In the genomic region with DNA sequence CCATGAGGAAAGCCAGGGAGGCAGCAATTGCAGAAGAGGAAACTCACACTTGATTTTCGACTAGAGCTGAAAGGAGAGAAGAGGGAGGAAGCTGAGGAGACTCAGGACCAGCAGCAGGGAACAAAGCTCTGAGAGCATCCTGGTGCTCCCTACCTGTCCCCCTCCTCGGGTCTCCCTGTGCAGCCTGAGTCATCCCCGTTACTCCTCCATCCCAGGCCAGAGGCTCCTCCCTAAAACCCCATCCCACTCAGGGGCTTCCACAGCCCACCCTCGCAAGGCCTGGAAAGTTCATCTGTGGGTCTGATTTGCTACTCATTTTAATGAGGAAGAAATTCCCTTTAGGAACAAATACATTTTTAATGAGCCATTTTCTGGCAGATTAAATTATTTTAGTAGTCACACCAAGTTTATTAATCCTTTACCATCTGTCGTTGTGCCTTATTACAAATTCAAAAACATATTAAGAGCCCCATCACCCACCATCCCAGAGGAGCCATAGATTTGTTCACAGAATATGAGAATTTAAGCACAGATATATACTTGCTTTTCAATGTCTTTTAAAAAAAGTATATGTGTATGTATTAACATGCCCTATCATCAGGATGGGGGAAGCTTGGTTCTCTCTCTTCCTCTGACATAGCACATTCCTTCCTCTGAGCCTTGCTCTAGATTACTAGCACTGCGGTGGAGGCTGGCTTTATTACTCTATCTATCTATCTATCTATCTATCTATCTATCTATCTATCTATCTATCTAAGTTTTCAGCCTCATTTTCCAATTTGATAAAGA, we compare ENCODE assay signal across 23 mouse cellular contexts. TPM values are rescaled to one million over a fixed set of nuclear protein-coding genes. Genes with fewer than 3 reads are reported as not detected.
DNase-seq lines count a peak whose midpoint lies in the region; ATAC-seq and TF ChIP-seq lines count a peak whose summit lies in the region.
"Had no signal": no experiment of that assay in that cellular context is flagged by ENCODE, and none has a peak within 500 bp of the region (broad histone marks: within the 10 kb centered on the region; RNA-seq: fewer than 3 reads in every experiment).

No protein-coding gene starts in this region.

- DNase-seq in forebrain, embryonic 11.5 days (ENCODE audit: low spot score), result no peak
- DNase-seq in layer of hippocampus, adult 2 months (ENCODE audit: low spot score in 2 of 2), result peak in 1 of 2 experiments; percentile 27
- no peak for DNase-seq in layer of hippocampus, postnatal 10 days (ENCODE audit: low spot score in 2 of 2)
- no peak for DNase-seq in kidney, adult 2 months
- DNase-seq: adrenal gland, postnatal 25 days; cerebellum, adult 11 months; cerebellum, adult 9-11 months; gastrocnemius, postnatal 14 days; heart, adult 18-20 months; heart, postnatal 14 days; kidney, adult 18-20 months; lung, postnatal 4 days; retina, postnatal 1 day; right cerebral cortex, postnatal 25 days; spleen, adult 18-20 months; thymus, postnatal 14 days had no signal

- H3K36me3 ChIP-seq in forebrain, embryonic 16.5 days (ENCODE audit: control insufficient read depth, insufficient read depth), result no peaks in the 10 kb centered on the region
- H3K36me3 ChIP-seq in forebrain, embryonic 11.5 days (ENCODE audit: control insufficient read depth, insufficient read depth, low read length), result no peaks in the 10 kb centered on the region
- no peaks in the 10 kb centered on the region for H3K36me3 ChIP-seq in neural tube, embryonic 13.5 days
- H3K36me3 ChIP-seq in kidney, adult 2 months (ENCODE audit: control insufficient read depth, insufficient read depth, low read length), result no peaks in the 10 kb centered on the region
- H3K36me3 ChIP-seq: embryonic facial prominence, embryonic 10.5 days had no signal

- H3K9ac ChIP-seq in forebrain, embryonic 16.5 days (replicated peaks; ENCODE audit: low read depth, low read length), result no peak overlapping the region
- no peak overlapping the region for H3K9ac ChIP-seq in forebrain, embryonic 11.5 days (ENCODE audit: low read length)
- no peak overlapping the region for H3K9ac ChIP-seq in neural tube, embryonic 13.5 days
- H3K9ac ChIP-seq: heart, embryonic 13.5 days had no signal

- H3K4me2 ChIP-seq in forebrain, embryonic 16.5 days (ENCODE audit: low read length), result no peak overlapping the region
- H3K4me2 ChIP-seq in forebrain, embryonic 11.5 days (ENCODE audit: low read depth, low read length, severe bottlenecking), result no peak overlapping the region
- no peak overlapping the region for H3K4me2 ChIP-seq in neural tube, embryonic 13.5 days
- H3K4me2 ChIP-seq: heart, embryonic 13.5 days had no signal

- 0 out of 2 replicates have a peak overlapping the region, but pooled peaks have one; percentile 32 for H3K27ac ChIP-seq in forebrain, embryonic 16.5 days (ENCODE audit: low read length)
- no peak overlapping the region for H3K27ac ChIP-seq in forebrain, embryonic 11.5 days (ENCODE audit: low read depth, low read length)
- H3K27ac ChIP-seq in layer of hippocampus, adult 2 months, result peak overlapping the region; percentile 81
- peak overlapping the region; percentile 74 for H3K27ac ChIP-seq in neural tube, embryonic 13.5 days (replicated peaks)
- H3K27ac ChIP-seq in kidney, adult 2 months (ENCODE audit: insufficient read depth, low read depth, low read length), result no peak overlapping the region
- H3K27ac ChIP-seq: embryonic facial prominence, embryonic 10.5 days; heart, embryonic 13.5 days; kidney, postnatal 0 days had no signal

- TF ChIP-seq POLR2A in kidney, adult 2 months (IDR thresholded peaks at IDR 0.05; ENCODE audit: low read depth, low read length), result no peak

- no peaks in the 10 kb centered on the region for H3K9me3 ChIP-seq in forebrain, embryonic 16.5 days (ENCODE audit: control insufficient read depth, low read length)
- H3K9me3 ChIP-seq in forebrain, embryonic 11.5 days (ENCODE audit: control insufficient read depth, low read length), result no peaks in the 10 kb centered on the region
- H3K9me3 ChIP-seq in neural tube, embryonic 13.5 days, result no peaks in the 10 kb centered on the region
- H3K9me3 ChIP-seq: embryonic facial prominence, embryonic 10.5 days; heart, embryonic 13.5 days had no signal

- no peak for TF ChIP-seq CTCF in layer of hippocampus, adult 2 months (conservative IDR thresholded peaks at IDR 0.05)
- no peak for TF ChIP-seq CTCF in kidney, adult 2 months (conservative IDR thresholded peaks at IDR 0.05; ENCODE audit: insufficient read depth, insufficient read length, low read depth, low read length)

- H3K4me1 ChIP-seq in forebrain, embryonic 16.5 days (replicated peaks; ENCODE audit: control insufficient read depth, insufficient read depth, low read length), result no peaks in the 10 kb centered on the region
- H3K4me1 ChIP-seq in forebrain, embryonic 11.5 days (replicated peaks; ENCODE audit: control insufficient read depth, insufficient read depth, low read length), result no peaks in the 10 kb centered on the region
- H3K4me1 ChIP-seq in neural tube, embryonic 13.5 days (replicated peaks), result peaks cover 7% of the 10 kb centered on the region; the same call in 1 of the 2 replicates
- no peaks in the 10 kb centered on the region for H3K4me1 ChIP-seq in kidney, adult 2 months (ENCODE audit: control insufficient read depth, insufficient read depth, low read length)
- H3K4me1 ChIP-seq: embryonic facial prominence, embryonic 10.5 days had no signal

- 66% methylated on average over 6 of the region's 6 CpGs for whole genome bisulfite sequencing in forebrain, embryonic 16.5 days
- WGBS in forebrain, embryonic 11.5 days, result 85% methylated on average over 6 of the region's 6 CpGs
- 52% methylated on average over 6 of the region's 6 CpGs for WGBS in neural tube, embryonic 13.5 days
- 64% methylated on average over 6 of the region's 6 CpGs for WGBS in kidney, adult 2 months

- no peaks in the 10 kb centered on the region for H3K27me3 ChIP-seq in forebrain, embryonic 16.5 days (replicated peaks; ENCODE audit: control insufficient read depth, insufficient read depth, low read length)
- H3K27me3 ChIP-seq in forebrain, embryonic 11.5 days (ENCODE audit: control insufficient read depth, insufficient read depth, low read length), result no peaks in the 10 kb centered on the region
- H3K27me3 ChIP-seq in neural tube, embryonic 13.5 days, result no peaks in the 10 kb centered on the region
- H3K27me3 ChIP-seq in kidney, adult 2 months (replicated peaks; ENCODE audit: control insufficient read depth, insufficient read depth, low read length), result no peaks in the 10 kb centered on the region

- no peak overlapping the region for H3K4me3 ChIP-seq in forebrain, embryonic 16.5 days (replicated peaks; ENCODE audit: low read length)
- H3K4me3 ChIP-seq in forebrain, embryonic 11.5 days (ENCODE audit: low read depth, low read length), result no peak overlapping the region
- no peak overlapping the region for H3K4me3 ChIP-seq in layer of hippocampus, adult 2 months
- H3K4me3 ChIP-seq in neural tube, embryonic 13.5 days, result no peak overlapping the region
- no peak overlapping the region for H3K4me3 ChIP-seq in kidney, adult 2 months (ENCODE audit: insufficient read depth, low read depth, low read length)
- H3K4me3 ChIP-seq: embryonic facial prominence, embryonic 10.5 days; heart, embryonic 13.5 days; myocyte had no signal

- peak; percentile 58 for ATAC-seq in forebrain, embryonic 16.5 days
- ATAC-seq in forebrain, embryonic 11.5 days (replicated peaks; ENCODE audit: low FRiP score), result no peak
- peak; percentile 14; the same call in 1 of the 2 replicates for ATAC-seq in megakaryocyte, adult 5-6 weeks (ENCODE audit: poor library complexity, severe bottlenecking)
- ATAC-seq in neural tube, embryonic 13.5 days (ENCODE audit: low read depth), result peak; percentile 80

RNA-seq across cellular contexts. Expression of a gene that starts 29.0 kb away (rescaled TPM):
- 0.86 and 1.0 TPM in 2 replicates for polyA plus RNA-seq in forebrain, embryonic 16.5 days (2015; fragmentation: Nextera tagmentation; extraction: Ambion mirVana)
- polyA plus RNA-seq in forebrain, embryonic 11.5 days (2014; fragmentation: Nextera tagmentation; extraction: Ambion mirVana), result 1.8 and 2.0 TPM in 2 replicates
- 10 to 100 TPM; 22.2 to 23.5 TPM for total RNA-seq in layer of hippocampus, adult 2 months (2021)
- total RNA-seq in layer of hippocampus, postnatal 10 days (2021), result 1 to 10 TPM; 3.5 to 4.9 TPM
- not detected in 2 replicates for total RNA-seq in megakaryocyte, adult 5-6 weeks (2015)
- not detected in 2 replicates for total RNA-seq in megakaryocyte, adult 5-6 weeks (2017)
- 3.2 and 6.1 TPM in 2 replicates for polyA plus RNA-seq in neural tube, embryonic 13.5 days (2015; fragmentation: Nextera tagmentation; extraction: Ambion mirVana)
- 2.8 and 3.1 TPM in 2 replicates for polyA plus RNA-seq in kidney, adult 2 months (2012; rRNA removed)
- polyA plus RNA-seq: myocyte had no signal

Comparison
In these comparisons a context has a peak if more than half of its experiments do, and no peak if none do; other contexts are left out.
1. H3K27ac ChIP-seq: peak in forebrain, embryonic 16.5 days (single experiment), layer of hippocampus, adult 2 months (single experiment) and neural tube, embryonic 13.5 days (single experiment); none in forebrain, embryonic 11.5 days (single experiment) and kidney, adult 2 months (single experiment).